Mouse (Mus musculus) myocyte (in vitro differentiated cells): ENCODE data around the gene Iba57.

ENCODE experiments used
- POLR2A ChIP-seq: IDR thresholded peaks from one replicate; pipeline ENCODE4 v1.6.1; 2011; ENCODE audit warnings: low read depth, mild to moderate bottlenecking, control low read depth, moderate library complexity; ENCODE audit not compliant: insufficient read length
- POLR2AphosphoS2 ChIP-seq: IDR thresholded peaks from one replicate; pipeline ENCODE4 v1.6.1; 2011; ENCODE audit warnings: low read depth, control low read depth; ENCODE audit not compliant: insufficient read length
- TCF12 ChIP-seq: IDR thresholded peaks from one replicate; pipeline ENCODE4 v1.6.1; 2011; ENCODE audit warnings: mild to moderate bottlenecking, control low read depth; ENCODE audit not compliant: poor library complexity, insufficient read depth, severe bottlenecking
- TCF3 ChIP-seq: IDR thresholded peaks from one replicate; pipeline ENCODE4 v1.6.1; 2011; ENCODE audit warnings: low read depth, control low read depth; ENCODE audit not compliant: insufficient read length
- USF1 ChIP-seq: IDR thresholded peaks from one replicate; pipeline ENCODE4 v1.6.1; 2011; ENCODE audit warnings: low read depth, mild to moderate bottlenecking, control low read depth, moderate library complexity

DNA sequence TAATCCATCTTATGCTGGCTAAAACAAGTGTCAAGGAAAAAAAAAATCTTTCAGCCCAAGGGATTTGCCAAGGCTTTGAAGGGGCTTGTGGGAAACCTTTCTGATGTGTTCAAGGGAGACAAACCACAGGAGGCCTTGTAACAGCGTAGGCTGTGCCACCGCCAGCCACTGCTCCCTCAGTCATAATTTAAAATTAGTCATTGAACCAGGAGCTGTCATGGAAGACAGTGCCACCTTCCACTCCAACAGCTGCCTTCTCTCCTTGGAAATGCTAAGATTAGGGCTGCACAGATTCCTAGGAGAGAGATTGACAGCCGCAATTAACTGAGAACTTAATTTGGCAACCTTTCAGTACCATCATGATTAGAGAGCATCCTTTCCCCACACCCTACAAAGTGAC, 14.2 kb downstream of the Iba57 start:
- TF ChIP-seq POLR2AphosphoS2 = no peak
- no peak for TF ChIP-seq TCF12
- no peak for TF ChIP-seq POLR2A
- no peak for TF ChIP-seq USF1
- no peak for TF ChIP-seq TCF3
